Mouse (Mus musculus): ENCODE results near the gene Mtf2.
"Not testable (repeated sequence)": the region's sequence is repeated elsewhere in the genome, so short reads cannot be mapped to it uniquely, and the experiment has no call there.

The Mtf2 gene

GRCm38 (mm10) chr5:108082380-108082779 lies 16.9 kb downstream of the Mtf2 start:
- no peak for DNase-seq (ENCODE audit: low spot score)

GRCm38 (mm10) chr5:108085440-108085839 lies 20.0 kb downstream of the Mtf2 start:
- DNase-seq (ENCODE audit: low spot score), result no peak

- not testable (repeated sequence) for DNase-seq (ENCODE audit: low spot score)
Observed at GRCm38 (mm10) chr5:108092731-108093130, 27.3 kb downstream of the Mtf2 start.

GRCm38 (mm10) chr5:108097676-108098075 lies 32.2 kb downstream of the Mtf2 start:
- DNase-seq (ENCODE audit: low spot score), result no peak

DNA sequence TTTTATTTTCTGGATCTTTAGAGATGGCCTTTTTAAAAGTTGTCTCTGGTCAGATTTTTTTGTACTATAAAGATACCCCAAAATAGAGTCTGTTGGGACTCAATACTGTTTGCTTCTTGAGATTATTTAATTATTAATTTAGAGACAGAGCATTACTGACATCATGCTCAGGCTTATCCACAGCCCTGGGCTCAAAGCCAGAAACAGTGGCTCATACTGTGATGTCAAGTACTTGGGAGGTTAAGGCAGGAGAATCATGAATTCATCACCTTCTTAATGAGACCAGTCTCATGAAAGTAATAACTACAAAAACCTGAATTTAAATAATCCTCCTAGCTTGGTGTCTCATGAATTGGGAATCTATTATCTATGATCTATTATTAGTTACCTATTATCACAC lies 34.7 kb downstream of the Mtf2 start:
- no peak for DNase-seq (ENCODE audit: low spot score)

DNA sequence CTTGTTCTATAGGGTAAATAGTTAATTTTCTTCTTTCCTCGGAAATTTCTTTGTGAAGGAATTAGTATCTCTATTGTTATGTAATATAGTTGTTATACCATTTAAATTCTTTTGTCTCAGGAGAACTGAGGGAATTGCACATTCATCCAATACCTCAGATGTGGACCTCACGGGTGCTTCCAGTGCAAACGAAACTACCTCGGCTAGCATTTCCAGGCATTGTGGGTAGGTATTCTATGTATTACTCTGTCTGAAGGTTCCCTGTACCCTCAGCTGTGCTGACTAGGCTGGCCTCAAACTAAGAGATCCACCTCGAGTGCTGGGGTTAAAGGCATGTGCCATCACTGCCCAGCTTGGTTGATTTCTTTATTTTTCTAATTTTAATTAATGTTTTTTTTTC lies 38.8 kb downstream of the Mtf2 start:
- no peak for DNase-seq (ENCODE audit: low spot score)

- no peak for DNase-seq (ENCODE audit: low spot score)
Observed at GRCm38 (mm10) chr5:108109346-108109745, 43.9 kb downstream of the Mtf2 start.

- no peak for DNase-seq (ENCODE audit: low spot score)
Observed at GRCm38 (mm10) chr5:108117693-108118092, 52.2 kb downstream of the Mtf2 start.

- DNase-seq (ENCODE audit: low spot score), result no peak
Observed at GRCm38 (mm10) chr5:108120221-108120900, 54.9 kb downstream of the Mtf2 start.

GRCm38 (mm10) chr5:108131849-108132440 lies 66.5 kb downstream of the Mtf2 start:
- DNase-seq (ENCODE audit: low spot score), result no peak

- peak; percentile 96 for DNase-seq (ENCODE audit: low spot score)
Observed at GRCm38 (mm10) chr5:108132441-108133243, 67.2 kb downstream of the Mtf2 start, which contains the start of the genes Tmed5 and Ccdc18. Gene Tmed5, minus strand, starts transcription at chr5:108132620. Gene Ccdc18, plus strand, starts transcription at chr5:108132875.

GRCm38 (mm10) chr5:108152592-108152991 lies 87.1 kb downstream of the Mtf2 start:
- DNase-seq (ENCODE audit: low spot score), result no peak
